Mouse (Mus musculus): ENCODE measurements at regions not wholly inside any gene's neighbourhood (a gene's known extent, or its start where the extent isn't known, plus 50 kb on each side); places are given as distances from the start of the nearest gene placed in this dataset.

- Histone ChIP-seq H3K9me3 (ENCODE audit: control insufficient read depth, low read length) (no peaks in the 10 kb centered on the region), H3K4me2 (ENCODE audit: low read length) (no peak overlapping the region), H3K4me1 (replicated peaks; ENCODE audit: control insufficient read depth, insufficient read depth, low read length) (0 out of 2 replicates have a peak, but pooled peaks cover 3% of the 10 kb centered on the region), H3K36me3 (ENCODE audit: control insufficient read depth, insufficient read depth, low read length) (no peaks in the 10 kb centered on the region), H3K9ac (ENCODE audit: low read length) (no peak overlapping the region), H3K4me3 (ENCODE audit: low read depth, low read length) (no peak overlapping the region), H3K27ac (ENCODE audit: low read depth) (no peak overlapping the region), H3K27me3 (replicated peaks; ENCODE audit: control insufficient read depth, insufficient read depth, low read length) (no peaks in the 10 kb centered on the region; the same call in 1 of the 2 replicates)
- 45% methylated on average over 12 of the region's 12 CpGs for WGBS
- ATAC-seq (replicated peaks; ENCODE audit: low FRiP score, low TSS enrichment, low read depth) (no peak), DNase-seq (ENCODE audit: low spot score) (no peak)
Observed at GRCm38 (mm10) chr7:136581896-136582295, 312.5 kb upstream of the Mgmt start.

GRCm38 (mm10) chr7:136584361-136584760 lies 310.1 kb upstream of the Mgmt start:
- no peak overlapping the region for H3K4me3 ChIP-seq (ENCODE audit: low read depth, low read length)
- no peak overlapping the region for H3K9ac ChIP-seq (ENCODE audit: low read length)
- no peaks in the 10 kb centered on the region; the same call in 1 of the 2 replicates for H3K27me3 ChIP-seq (replicated peaks; ENCODE audit: control insufficient read depth, insufficient read depth, low read length)
- DNase-seq (ENCODE audit: low spot score) (no peak), ATAC-seq (replicated peaks; ENCODE audit: low FRiP score, low TSS enrichment, low read depth) (no peak)
- H3K36me3 ChIP-seq (ENCODE audit: control insufficient read depth, insufficient read depth, low read length) = no peaks in the 10 kb centered on the region
- H3K27ac ChIP-seq (ENCODE audit: low read depth) = no peak overlapping the region
- 66% methylated on average over 17 of the region's 17 CpGs for WGBS
- H3K9me3 ChIP-seq (ENCODE audit: control insufficient read depth, low read length) = no peaks in the 10 kb centered on the region
- H3K4me1 ChIP-seq (replicated peaks; ENCODE audit: control insufficient read depth, insufficient read depth, low read length) = peaks cover 7% of the 10 kb centered on the region; the same call in 1 of the 2 replicates
- no peak overlapping the region for H3K4me2 ChIP-seq (ENCODE audit: low read length)

- 57% methylated on average over 6 of the region's 6 CpGs for WGBS
- Histone ChIP-seq H3K4me3 (ENCODE audit: low read depth, low read length) (no peak overlapping the region), H3K4me1 (replicated peaks; ENCODE audit: control insufficient read depth, insufficient read depth, low read length) (peaks cover 7% of the 10 kb centered on the region; the same call in 1 of the 2 replicates), H3K36me3 (ENCODE audit: control insufficient read depth, insufficient read depth, low read length) (no peaks in the 10 kb centered on the region), H3K4me2 (ENCODE audit: low read length) (no peak overlapping the region), H3K27me3 (replicated peaks; ENCODE audit: control insufficient read depth, insufficient read depth, low read length) (no peaks in the 10 kb centered on the region; the same call in 1 of the 2 replicates), H3K27ac (ENCODE audit: low read depth) (no peak overlapping the region), H3K9me3 (ENCODE audit: control insufficient read depth, low read length) (no peaks in the 10 kb centered on the region), H3K9ac (ENCODE audit: low read length) (no peak overlapping the region)
- ATAC-seq (replicated peaks; ENCODE audit: low FRiP score, low TSS enrichment, low read depth) (no peak), DNase-seq (ENCODE audit: low spot score) (no peak)
Observed at GRCm38 (mm10) chr7:136588491-136588890, 305.9 kb upstream of the Mgmt start.

GRCm38 (mm10) chr7:136590947-136591346 lies 303.5 kb upstream of the Mgmt start:
- ATAC-seq (replicated peaks; ENCODE audit: low FRiP score, low TSS enrichment, low read depth) (no peak), DNase-seq (ENCODE audit: low spot score) (no peak)
- H3K9me3 ChIP-seq (ENCODE audit: control insufficient read depth, low read length) = no peaks in the 10 kb centered on the region
- no peaks in the 10 kb centered on the region for H3K36me3 ChIP-seq (ENCODE audit: control insufficient read depth, insufficient read depth, low read length)
- H3K4me1 ChIP-seq (replicated peaks; ENCODE audit: control insufficient read depth, insufficient read depth, low read length) = peaks cover 7% of the 10 kb centered on the region; the same call in 1 of the 2 replicates
- H3K9ac ChIP-seq (ENCODE audit: low read length) = no peak overlapping the region
- H3K4me2 ChIP-seq (ENCODE audit: low read length) = no peak overlapping the region
- H3K4me3 ChIP-seq (ENCODE audit: low read depth, low read length) = no peak overlapping the region
- H3K27ac ChIP-seq (ENCODE audit: low read depth) = no peak overlapping the region
- H3K27me3 ChIP-seq (replicated peaks; ENCODE audit: control insufficient read depth, insufficient read depth, low read length) = no peaks in the 10 kb centered on the region

- WGBS = 57% methylated on average over 7 of the region's 7 CpGs
- no peak for ATAC-seq (replicated peaks; ENCODE audit: low FRiP score, low TSS enrichment, low read depth)
- Histone ChIP-seq H3K9me3 (ENCODE audit: control insufficient read depth, low read length) (no peaks in the 10 kb centered on the region), H3K9ac (ENCODE audit: low read length) (no peak overlapping the region), H3K4me1 (replicated peaks; ENCODE audit: control insufficient read depth, insufficient read depth, low read length) (peaks cover 5% of the 10 kb centered on the region; the same call in 1 of the 2 replicates), H3K4me2 (ENCODE audit: low read length) (no peak overlapping the region), H3K4me3 (ENCODE audit: low read depth, low read length) (no peak overlapping the region), H3K27me3 (replicated peaks; ENCODE audit: control insufficient read depth, insufficient read depth, low read length) (0 out of 2 replicates have a peak, but pooled peaks cover 3% of the 10 kb centered on the region), H3K36me3 (ENCODE audit: control insufficient read depth, insufficient read depth, low read length) (no peaks in the 10 kb centered on the region), H3K27ac (ENCODE audit: low read depth) (no peak overlapping the region)
- no peak for DNase-seq (ENCODE audit: low spot score)
Observed at GRCm38 (mm10) chr7:136607278-136608120, 286.9 kb upstream of the Mgmt start.

GRCm38 (mm10) chr7:136613496-136613895 lies 280.9 kb upstream of the Mgmt start:
- no peaks in the 10 kb centered on the region for H3K36me3 ChIP-seq (ENCODE audit: control insufficient read depth, insufficient read depth, low read length)
- H3K4me3 ChIP-seq (ENCODE audit: low read depth, low read length) = no peak overlapping the region
- ATAC-seq (replicated peaks; ENCODE audit: low FRiP score, low TSS enrichment, low read depth) (no peak), DNase-seq (ENCODE audit: low spot score) (no peak)
- H3K4me2 ChIP-seq (ENCODE audit: low read length) = no peak overlapping the region
- no peaks in the 10 kb centered on the region for H3K4me1 ChIP-seq (replicated peaks; ENCODE audit: control insufficient read depth, insufficient read depth, low read length)
- H3K27ac ChIP-seq (ENCODE audit: low read depth) = no peak overlapping the region
- no peaks in the 10 kb centered on the region for H3K9me3 ChIP-seq (ENCODE audit: control insufficient read depth, low read length)
- H3K9ac ChIP-seq (ENCODE audit: low read length) = no peak overlapping the region
- 76% methylated on average over 4 of the region's 4 CpGs for WGBS
- 0 out of 2 replicates have a peak, but pooled peaks cover 3% of the 10 kb centered on the region for H3K27me3 ChIP-seq (replicated peaks; ENCODE audit: control insufficient read depth, insufficient read depth, low read length)

GRCm38 (mm10) chr7:136624496-136624895 lies 269.9 kb upstream of the Mgmt start:
- Histone ChIP-seq H3K4me3 (ENCODE audit: low read depth, low read length) (no peak overlapping the region), H3K36me3 (ENCODE audit: control insufficient read depth, insufficient read depth, low read length) (no peaks in the 10 kb centered on the region), H3K27me3 (replicated peaks; ENCODE audit: control insufficient read depth, insufficient read depth, low read length) (no peaks in the 10 kb centered on the region), H3K9me3 (ENCODE audit: control insufficient read depth, low read length) (no peaks in the 10 kb centered on the region), H3K27ac (ENCODE audit: low read depth) (no peak overlapping the region), H3K4me1 (replicated peaks; ENCODE audit: control insufficient read depth, insufficient read depth, low read length) (no peaks in the 10 kb centered on the region), H3K4me2 (ENCODE audit: low read length) (no peak overlapping the region), H3K9ac (ENCODE audit: low read length) (no peak overlapping the region)
- ATAC-seq (replicated peaks; ENCODE audit: low FRiP score, low TSS enrichment, low read depth) (no peak), DNase-seq (ENCODE audit: low spot score) (no peak)
- 65% methylated on average over 4 of the region's 4 CpGs for WGBS

GRCm38 (mm10) chr7:136631089-136631488 lies 263.3 kb upstream of the Mgmt start:
- Histone ChIP-seq H3K27ac (ENCODE audit: low read depth) (no peak overlapping the region), H3K9me3 (ENCODE audit: control insufficient read depth, low read length) (no peaks in the 10 kb centered on the region), H3K4me2 (ENCODE audit: low read length) (no peak overlapping the region), H3K36me3 (ENCODE audit: control insufficient read depth, insufficient read depth, low read length) (no peaks in the 10 kb centered on the region), H3K27me3 (replicated peaks; ENCODE audit: control insufficient read depth, insufficient read depth, low read length) (no peaks in the 10 kb centered on the region), H3K4me3 (ENCODE audit: low read depth, low read length) (no peak overlapping the region), H3K9ac (ENCODE audit: low read length) (no peak overlapping the region), H3K4me1 (replicated peaks; ENCODE audit: control insufficient read depth, insufficient read depth, low read length) (no peaks in the 10 kb centered on the region)
- WGBS = 65% methylated on average over 3 of the region's 3 CpGs
- ATAC-seq (replicated peaks; ENCODE audit: low FRiP score, low TSS enrichment, low read depth) (no peak), DNase-seq (ENCODE audit: low spot score) (no peak)

GRCm38 (mm10) chr7:136640160-136640559 lies 254.3 kb upstream of the Mgmt start:
- 0 out of 2 replicates have a peak overlapping the region, but pooled peaks have one; percentile 6 for H3K27ac ChIP-seq (ENCODE audit: low read depth)
- no peak overlapping the region for H3K4me3 ChIP-seq (ENCODE audit: low read depth, low read length)
- ATAC-seq (replicated peaks; ENCODE audit: low FRiP score, low TSS enrichment, low read depth) = no peak; the same call in 1 of the 2 replicates
- no peaks in the 10 kb centered on the region for H3K36me3 ChIP-seq (ENCODE audit: control insufficient read depth, insufficient read depth, low read length)
- 8% methylated on average over 5 of the region's 5 CpGs for WGBS
- no peak overlapping the region for H3K4me2 ChIP-seq (ENCODE audit: low read length)
- H3K9ac ChIP-seq (ENCODE audit: low read length) = no peak overlapping the region
- H3K4me1 ChIP-seq (replicated peaks; ENCODE audit: control insufficient read depth, insufficient read depth, low read length) = peaks cover 7% of the 10 kb centered on the region; the same call in 1 of the 2 replicates
- H3K27me3 ChIP-seq (replicated peaks; ENCODE audit: control insufficient read depth, insufficient read depth, low read length) = no peaks in the 10 kb centered on the region
- no peaks in the 10 kb centered on the region for H3K9me3 ChIP-seq (ENCODE audit: control insufficient read depth, low read length)
- peak; percentile 59 for DNase-seq (ENCODE audit: low spot score)

Data from intestine, embryonic 14.5 days (tissue).